Mouse (Mus musculus) forebrain, postnatal 0 days (tissue): ENCODE results near the gene Lyst. TPM values are rescaled to one million over a fixed set of nuclear protein-coding genes. Genes with fewer than 3 reads are reported as not detected.

ENCODE experiments used
- ATAC-seq: fragments of 200-750 bp; cut with Nextera tagmentation; 2 replicates; pipeline ENCODE4 v1.8.0; 2017; ENCODE audit warnings: mild to moderate bottlenecking, moderate library complexity
- DNase-seq: peaks from one replicate; pipeline ENCODE4 v3.0.0-alpha.2; 2015
- H3K27ac ChIP-seq: fragments of 300-500 bp; sonication (generic); 2 replicates; pipeline ENCODE4 v1.5.1; 2014; ENCODE audit warnings: low read depth, mild to moderate bottlenecking, antibody characterized with exemption, low read length, moderate library complexity, mixed read lengths
- H3K27me3 ChIP-seq: fragments of 300-500 bp; sonication (generic); 2 replicates; pipeline ENCODE4 v1.6.1; 2014; ENCODE audit warnings: mild to moderate bottlenecking, low read length, mixed read lengths; ENCODE audit not compliant: insufficient read depth
- H3K36me3 ChIP-seq: fragments of 300-500 bp; sonication (generic); 2 replicates; pipeline ENCODE4 v1.6.1; 2014; ENCODE audit warnings: mild to moderate bottlenecking, moderate library complexity; ENCODE audit not compliant: insufficient read depth
- H3K4me1 ChIP-seq: fragments of 300-500 bp; sonication (generic); 2 replicates; pipeline ENCODE4 v1.6.1; 2014; ENCODE audit warnings: antibody characterized with exemption; ENCODE audit not compliant: insufficient read depth
- H3K4me2 ChIP-seq: fragments of 300-500 bp; sonication (generic); 2 replicates; pipeline ENCODE4 v1.6.1; 2014; ENCODE audit warnings: low read depth, mild to moderate bottlenecking, moderate library complexity
- H3K4me3 ChIP-seq: fragments of 300-500 bp; sonication (generic); 2 replicates; pipeline ENCODE4 v1.5.1; 2014; ENCODE audit warnings: low read depth, low read length, mixed read lengths
- H3K9ac ChIP-seq: fragments of 300-500 bp; sonication (generic); 2 replicates; pipeline ENCODE4 v1.6.1; 2014; ENCODE audit warnings: mild to moderate bottlenecking
- H3K9me3 ChIP-seq: fragments of 300-500 bp; sonication (generic); 2 replicates; pipeline ENCODE4 v1.6.1; 2016; ENCODE audit warnings: low read length
- CTCF ChIP-seq: sonication (generic); IDR thresholded peaks from 2 replicates; pipeline ENCODE4 v1.5.1; 2016; ENCODE audit warnings: antibody characterized with exemption, control low read depth, low read depth
- WGBS: fragments of 180-500 bp; shearing (Covaris S2); extraction: QIAGEN DNeasy Blood & Tissue Kit; methylation state at CpG from one replicate; pipeline ENCODE4 v1.1.7; 2014; 5-methylcytosine and 5-hydroxymethylcytosine counted together
- polyA plus RNA-seq: library from polyadenylated mRNA; unstranded; fragments of >200 nt; fragmentation: Nextera tagmentation; extraction: Ambion mirVana; gene quantifications from 2 replicates; pipeline ENCODE4 v1.2.1, GENCODE M21; 2015
- total RNA-seq: library from RNA; depleted of rRNA; stranded (reverse); fragments of >200 nt; gene quantifications from 2 replicates; pipeline ENCODE4 v1.2.3, GENCODE M21; 2014

The Lyst gene
- total and polyA plus RNA-seq, 2 experiments from 2014 or later, result 3.5 to 14.2 TPM

GRCm38 (mm10) chr13:13574258-13574870 lies 15.8 kb upstream of the Lyst start:
- H3K27me3 ChIP-seq, result no peaks in the 10 kb centered on the region
- DNase-seq (peak; percentile 30), ATAC-seq (peak; percentile 35)
- no peak overlapping the region for H3K4me2 ChIP-seq
- TF ChIP-seq CTCF, result no peak
- no peaks in the 10 kb centered on the region for H3K36me3 ChIP-seq
- H3K4me1 ChIP-seq, result 0 out of 2 replicates have a peak, but pooled peaks cover 10% of the 10 kb centered on the region
- no peak overlapping the region for H3K27ac ChIP-seq
- H3K4me3 ChIP-seq, result no peak overlapping the region
- no peak overlapping the region for H3K9ac ChIP-seq
- WGBS, result 54% methylated on average over 8 of the region's 8 CpGs
- no peaks in the 10 kb centered on the region for H3K9me3 ChIP-seq

GRCm38 (mm10) chr13:13575106-13575505 lies 15.1 kb upstream of the Lyst start:
- 0 out of 2 replicates have a peak, but pooled peaks cover 10% of the 10 kb centered on the region for H3K4me1 ChIP-seq
- H3K27me3 ChIP-seq, result no peaks in the 10 kb centered on the region
- no peak for TF ChIP-seq CTCF
- no peaks in the 10 kb centered on the region for H3K36me3 ChIP-seq
- H3K9me3 ChIP-seq, result no peaks in the 10 kb centered on the region
- DNase-seq, result no peak
- ATAC-seq, result no peak
- no peak overlapping the region for H3K27ac ChIP-seq
- H3K4me2 ChIP-seq, result no peak overlapping the region
- no peak overlapping the region for H3K9ac ChIP-seq
- no peak overlapping the region for H3K4me3 ChIP-seq
- 66% methylated on average over 8 of the region's 8 CpGs for WGBS

GRCm38 (mm10) chr13:13576469-13577205 lies 13.6 kb upstream of the Lyst start:
- H3K27me3 ChIP-seq, result no peaks in the 10 kb centered on the region
- no peak overlapping the region for H3K9ac ChIP-seq
- 0 out of 2 replicates have a peak, but pooled peaks cover 10% of the 10 kb centered on the region for H3K4me1 ChIP-seq
- H3K4me3 ChIP-seq, result no peak overlapping the region
- no peaks in the 10 kb centered on the region for H3K9me3 ChIP-seq
- no peak for TF ChIP-seq CTCF
- no peak for DNase-seq
- no peaks in the 10 kb centered on the region for H3K36me3 ChIP-seq
- 42% methylated on average over 8 of the region's 8 CpGs for WGBS
- ATAC-seq, result 0 out of 2 replicates have a peak, but pooled peaks have one; percentile 27
- no peak overlapping the region for H3K4me2 ChIP-seq
- no peak overlapping the region for H3K27ac ChIP-seq

- ATAC-seq, result no peak
- no peak for DNase-seq
- H3K4me1 ChIP-seq, result no peaks in the 10 kb centered on the region
- H3K27ac ChIP-seq, result no peak overlapping the region
- no peaks in the 10 kb centered on the region for H3K9me3 ChIP-seq
- H3K36me3 ChIP-seq, result no peaks in the 10 kb centered on the region
- H3K4me3 ChIP-seq, result no peak overlapping the region
- no peak overlapping the region for H3K4me2 ChIP-seq
- 78% methylated on average over 4 of the region's 4 CpGs for WGBS
- TF ChIP-seq CTCF, result no peak
- H3K9ac ChIP-seq, result no peak overlapping the region
- H3K27me3 ChIP-seq, result no peaks in the 10 kb centered on the region
Observed at GRCm38 (mm10) chr13:13581988-13582387, 8.2 kb upstream of the Lyst start.

- Histone ChIP-seq H3K27ac (no peak overlapping the region), H3K27me3 (no peaks in the 10 kb centered on the region), H3K4me1 (no peaks in the 10 kb centered on the region), H3K9ac (no peak overlapping the region), H3K9me3 (no peaks in the 10 kb centered on the region), H3K36me3 (no peaks in the 10 kb centered on the region), H3K4me2 (no peak overlapping the region), H3K4me3 (no peak overlapping the region)
- DNase-seq (no peak), ATAC-seq (no peak)
- no peak for TF ChIP-seq CTCF
- 37% methylated on average over 2 of the region's 2 CpGs for WGBS
Observed at GRCm38 (mm10) chr13:13583473-13583872, 6.7 kb upstream of the Lyst start.

- Histone ChIP-seq H3K4me3 (no peak overlapping the region), H3K36me3 (no peaks in the 10 kb centered on the region), H3K27me3 (no peaks in the 10 kb centered on the region), H3K4me1 (no peaks in the 10 kb centered on the region; the same call in 1 of the 2 replicates), H3K4me2 (no peak overlapping the region), H3K9me3 (no peaks in the 10 kb centered on the region), H3K9ac (no peak overlapping the region), H3K27ac (no peak overlapping the region)
- WGBS, result 76% methylated on average over 1 of the region's 1 CpGs
- no peak for DNase-seq
- no peak for ATAC-seq
- no peak for TF ChIP-seq CTCF
Observed at GRCm38 (mm10) chr13:13587653-13588184, 2.5 kb upstream of the Lyst start.

- ATAC-seq, result no peak
- no peak overlapping the region for H3K27ac ChIP-seq
- no peak overlapping the region for H3K9ac ChIP-seq
- no peak overlapping the region for H3K4me2 ChIP-seq
- H3K4me1 ChIP-seq, result no peaks in the 10 kb centered on the region; the same call in 1 of the 2 replicates
- no peaks in the 10 kb centered on the region for H3K27me3 ChIP-seq
- TF ChIP-seq CTCF, result no peak
- no peak overlapping the region for H3K4me3 ChIP-seq
- no peaks in the 10 kb centered on the region for H3K9me3 ChIP-seq
- 95% methylated on average over 1 of the region's 1 CpGs for WGBS
- DNase-seq, result no peak
- H3K36me3 ChIP-seq, result no peaks in the 10 kb centered on the region
Observed at GRCm38 (mm10) chr13:13588518-13588917, 1.7 kb upstream of the Lyst start.
